In the genomic region with DNA sequence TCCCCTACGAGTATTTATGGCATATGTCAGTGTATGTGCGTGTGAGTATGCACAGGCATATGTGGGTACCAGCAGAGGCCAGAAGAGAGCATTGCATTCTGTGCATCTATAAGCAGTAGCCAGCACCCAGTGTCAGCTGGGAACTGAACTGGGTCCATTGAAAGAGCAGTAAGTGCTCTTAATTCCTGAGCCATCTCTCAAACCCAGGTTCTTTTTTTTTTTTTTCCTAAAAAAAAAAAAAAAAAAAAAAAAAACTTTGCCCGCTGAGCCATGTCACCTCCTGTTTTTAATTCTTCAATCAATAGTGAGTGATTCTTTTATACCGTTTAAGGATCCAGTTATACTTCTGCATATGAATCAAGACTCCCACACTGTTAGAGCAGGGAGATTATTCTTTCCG, we compare ENCODE assay signal across 31 mouse cellular contexts. TPM values are rescaled to one million over a fixed set of nuclear protein-coding genes. Genes with fewer than 3 reads are reported as not detected.
"Had no signal": no experiment of that assay in that cellular context is flagged by ENCODE, and none has a peak within 500 bp of the region (broad histone marks: within the 10 kb centered on the region; RNA-seq: fewer than 3 reads in every experiment).

No protein-coding gene starts in this region.

- H3K27me3 ChIP-seq: heart, embryonic 12.5 days; hindbrain, embryonic 12.5 days; limb, embryonic 12.5 days had no signal

- H3K27ac ChIP-seq: gastrocnemius, adult 2 months; heart, embryonic 10.5 days; hindbrain, embryonic 10.5 days; hindbrain, embryonic 12.5 days; hindbrain, embryonic 14.5 days; layer of hippocampus, adult 2 months; left cerebral cortex, adult 2 months; limb, embryonic 10.5 days; limb, embryonic 12.5 days; liver, embryonic 13.5 days had no signal

- H3K4me3 ChIP-seq: gastrocnemius, adult 2 months; heart, embryonic 10.5 days; heart, embryonic 12.5 days; hindbrain, embryonic 10.5 days; hindbrain, embryonic 12.5 days; layer of hippocampus, adult 2 months; left cerebral cortex, adult 2 months; limb, embryonic 10.5 days; limb, embryonic 12.5 days; liver, embryonic 13.5 days had no signal

- H3K4me1 ChIP-seq: heart, embryonic 10.5 days; heart, embryonic 12.5 days; hindbrain, embryonic 10.5 days; hindbrain, embryonic 12.5 days; limb, embryonic 10.5 days; limb, embryonic 12.5 days had no signal

- H3K36me3 ChIP-seq: heart, embryonic 10.5 days; heart, embryonic 12.5 days; hindbrain, embryonic 10.5 days; hindbrain, embryonic 12.5 days; limb, embryonic 10.5 days; limb, embryonic 12.5 days; liver, embryonic 13.5 days had no signal

- ATAC-seq: hindbrain, embryonic 16.5 days; inflammation-experienced regulatory T-cells, adult 6 months; intestine, embryonic 16.5 days had no signal

- DNase-seq: gastrocnemius, adult 2 months; gastrocnemius, postnatal 10 days; gastrocnemius, postnatal 25 days; heart, adult 18-20 months; heart, postnatal 10 days; heart, postnatal 4 days; kidney, adult 18-20 months; kidney, adult 8-10 months; kidney, postnatal 10 days; kidney, postnatal 25 days; kidney, postnatal 4 days; liver, embryonic 13.5 days had no signal

- H3K4me2 ChIP-seq: heart, embryonic 12.5 days; hindbrain, embryonic 12.5 days; hindbrain, embryonic 14.5 days; limb, embryonic 12.5 days; liver, embryonic 13.5 days had no signal

- H3K9me3 ChIP-seq: heart, embryonic 10.5 days; hindbrain, embryonic 10.5 days; hindbrain, embryonic 12.5 days; limb, embryonic 10.5 days; liver, embryonic 13.5 days had no signal

- H3K9ac ChIP-seq: heart, embryonic 12.5 days; hindbrain, embryonic 12.5 days; hindbrain, embryonic 14.5 days; limb, embryonic 12.5 days; liver, embryonic 13.5 days had no signal

RNA-seq across cellular contexts. Expression of gene Hormad1, which starts 26.1 kb away (rescaled TPM):
- polyA plus RNA-seq: frontal cortex, adult 2 months; heart, embryonic 12.5 days; heart, embryonic 14.5 days; heart, embryonic 16.5 days; hindbrain, embryonic 10.5 days; hindbrain, embryonic 12.5 days; hindbrain, embryonic 14.5 days; hindbrain, embryonic 16.5 days; inflammation-experienced regulatory T-cells, adult 6 months; kidney, embryonic 14.5 days; kidney, embryonic 16.5 days; limb, embryonic 10.5 days; limb, embryonic 12.5 days; limb, embryonic 14.5 days; liver, adult 2 months had no signal
